9 mouse cellular contexts compared by ENCODE assay signal in genomic region chr2:58358132-58358460, GRCm38 (mm10). TPM values are rescaled to one million over a fixed set of nuclear protein-coding genes. Genes with fewer than 3 reads are reported as not detected.
DNase-seq lines count a peak whose midpoint lies in the region; ATAC-seq and TF ChIP-seq lines count a peak whose summit lies in the region.
"Had no signal": no experiment of that assay in that cellular context is flagged by ENCODE, and none has a peak within 500 bp of the region (broad histone marks: within the 10 kb centered on the region; RNA-seq: fewer than 3 reads in every experiment).

No protein-coding gene starts in this region.

- no peak for ATAC-seq in heart, embryonic 13.5 days (ENCODE audit: extremely low read depth, insufficient number of reproducible peaks, low FRiP score, low TSS enrichment)
- peak; percentile 44 for ATAC-seq in hindbrain, embryonic 15.5 days (ENCODE audit: low FRiP score, low read depth)
- ATAC-seq in midbrain, embryonic 15.5 days (replicated peaks) = 0 out of 2 replicates have a peak, but pooled peaks have one; percentile 28

- H3K27me3 ChIP-seq in heart, embryonic 13.5 days (replicated peaks) = peaks cover 15% of the 10 kb centered on the region; the same call in 1 of the 2 replicates
- H3K27me3 ChIP-seq in embryonic facial prominence, embryonic 10.5 days (replicated peaks; ENCODE audit: low read depth, poor library complexity, severe bottlenecking) = peaks cover 60% of the 10 kb centered on the region
- 0 out of 2 replicates have a peak, but pooled peaks cover 15% of the 10 kb centered on the region for H3K27me3 ChIP-seq in hindbrain, embryonic 15.5 days
- H3K27me3 ChIP-seq in midbrain, embryonic 15.5 days (replicated peaks) = peaks cover 5% of the 10 kb centered on the region; the same call in 1 of the 2 replicates
- no peaks in the 10 kb centered on the region for H3K27me3 ChIP-seq in thymus, adult 2 months (ENCODE audit: control insufficient read depth, insufficient read depth, low read length)
- H3K27me3 ChIP-seq: CH12.LX had no signal

- H3K9ac ChIP-seq in heart, embryonic 13.5 days = peak overlapping the region; percentile 80
- peak overlapping the region; percentile 58; the same call in 1 of the 2 replicates for H3K9ac ChIP-seq in hindbrain, embryonic 15.5 days
- peak overlapping the region; percentile 53; the same call in 1 of the 2 replicates for H3K9ac ChIP-seq in midbrain, embryonic 15.5 days

- no peak overlapping the region for H3K27ac ChIP-seq in heart, embryonic 13.5 days (replicated peaks)
- H3K27ac ChIP-seq in embryonic facial prominence, embryonic 10.5 days (replicated peaks) = no peak overlapping the region
- H3K27ac ChIP-seq in hindbrain, embryonic 15.5 days (replicated peaks) = no peak overlapping the region
- H3K27ac ChIP-seq in midbrain, embryonic 15.5 days = no peak overlapping the region
- no peak overlapping the region for H3K27ac ChIP-seq in thymus, adult 2 months (ENCODE audit: control insufficient read depth, insufficient read depth, low read length)

- peak overlapping the region; percentile 100 for H3K4me2 ChIP-seq in heart, embryonic 13.5 days
- peak overlapping the region; percentile 100 for H3K4me2 ChIP-seq in hindbrain, embryonic 15.5 days
- H3K4me2 ChIP-seq in midbrain, embryonic 15.5 days = peak overlapping the region; percentile 100

- H3K4me1 ChIP-seq in heart, embryonic 13.5 days = peaks cover 14% of the 10 kb centered on the region
- peaks cover 13% of the 10 kb centered on the region for H3K4me1 ChIP-seq in embryonic facial prominence, embryonic 10.5 days
- H3K4me1 ChIP-seq in hindbrain, embryonic 15.5 days (replicated peaks) = peaks cover 17% of the 10 kb centered on the region
- peaks cover 13% of the 10 kb centered on the region for H3K4me1 ChIP-seq in midbrain, embryonic 15.5 days
- peaks cover 13% of the 10 kb centered on the region for H3K4me1 ChIP-seq in thymus, adult 2 months (replicated peaks; ENCODE audit: control insufficient read depth, insufficient read depth, low read length)

- TF ChIP-seq POLR2A in thymus, adult 2 months (IDR thresholded peaks at IDR 0.05; ENCODE audit: control insufficient read depth, extremely low read depth, insufficient read depth, low read length, poor library complexity) = no peak

- peak overlapping the region; percentile 77 for H3K4me3 ChIP-seq in heart, embryonic 13.5 days
- H3K4me3 ChIP-seq in embryonic facial prominence, embryonic 10.5 days = peak overlapping the region; percentile 76
- H3K4me3 ChIP-seq in hindbrain, embryonic 15.5 days = peak overlapping the region; percentile 67
- H3K4me3 ChIP-seq in midbrain, embryonic 15.5 days = peak overlapping the region; percentile 73
- no peak overlapping the region for H3K4me3 ChIP-seq in thymus, adult 2 months (ENCODE audit: control insufficient read depth, insufficient read depth, low read length)

- no peaks in the 10 kb centered on the region for H3K9me3 ChIP-seq in heart, embryonic 13.5 days
- H3K9me3 ChIP-seq in embryonic facial prominence, embryonic 10.5 days = no peaks in the 10 kb centered on the region
- H3K9me3 ChIP-seq in hindbrain, embryonic 15.5 days = no peaks in the 10 kb centered on the region
- H3K9me3 ChIP-seq in midbrain, embryonic 15.5 days = no peaks in the 10 kb centered on the region

- WGBS in heart, embryonic 13.5 days = 11% methylated on average over 3 of the region's 3 CpGs
- WGBS in embryonic facial prominence, embryonic 10.5 days = 17% methylated on average over 3 of the region's 3 CpGs
- 12% methylated on average over 3 of the region's 3 CpGs for WGBS in hindbrain, embryonic 15.5 days
- 19% methylated on average over 3 of the region's 3 CpGs for WGBS in midbrain, embryonic 15.5 days
- 14% methylated on average over 3 of the region's 3 CpGs for WGBS in thymus, adult 2 months

- no peak for TF ChIP-seq CTCF in thymus, adult 2 months (IDR thresholded peaks at IDR 0.05; ENCODE audit: borderline replicate concordance, control insufficient read depth, extremely low read depth, insufficient read depth, low read length, poor library complexity)

- no peaks in the 10 kb centered on the region for H3K36me3 ChIP-seq in heart, embryonic 13.5 days
- H3K36me3 ChIP-seq in embryonic facial prominence, embryonic 10.5 days (replicated peaks) = no peaks in the 10 kb centered on the region
- no peaks in the 10 kb centered on the region for H3K36me3 ChIP-seq in hindbrain, embryonic 15.5 days
- H3K36me3 ChIP-seq in midbrain, embryonic 15.5 days (replicated peaks) = no peaks in the 10 kb centered on the region
- no peaks in the 10 kb centered on the region for H3K36me3 ChIP-seq in thymus, adult 2 months (ENCODE audit: control insufficient read depth, insufficient read depth, low read length)

- no peak for DNase-seq in heart, adult 9 months (ENCODE audit: low spot score in 2 of 2)
- DNase-seq in embryonic facial prominence, embryonic 10.5 days (ENCODE audit: low spot score) = no peak
- no peak for DNase-seq in urinary bladder, adult 2 months (ENCODE audit: low spot score)
- DNase-seq in thymus, adult 2 months = no peak
- no peak for DNase-seq in lung, adult 18-20 months

RNA-seq across cellular contexts. Expression of gene Acvr1c, which starts 0.4 kb away (rescaled TPM):
- polyA plus RNA-seq in heart, embryonic 13.5 days (2015; fragmentation: Nextera tagmentation; extraction: Ambion mirVana) = 2.1 and 2.4 TPM in 2 replicates
- 0.32 and 0.52 TPM in 2 replicates for polyA plus RNA-seq in embryonic facial prominence, embryonic 10.5 days (2016; fragmentation: Nextera tagmentation; extraction: Ambion mirVana)
- 0.21 and 0.51 TPM in 2 replicates for polyA plus RNA-seq in hindbrain, embryonic 15.5 days (2015; fragmentation: Nextera tagmentation; extraction: Ambion mirVana)
- polyA plus RNA-seq in midbrain, embryonic 15.5 days (2015; fragmentation: Nextera tagmentation; extraction: Ambion mirVana) = 0.51 and 0.92 TPM in 2 replicates
- 0.46 and 0.58 TPM in 2 replicates for polyA plus RNA-seq in urinary bladder, adult 2 months (2012; rRNA removed)
- 0.42 and 0.63 TPM in 2 replicates for polyA plus RNA-seq in thymus, adult 2 months (2012; rRNA removed)
